Mouse (Mus musculus) cerebellum, adult 11 months (tissue): ENCODE measurements around the gene Kif2c.
"Not testable (repeated sequence)": the region's sequence is repeated elsewhere in the genome, so short reads cannot be mapped to it uniquely, and the experiment has no call there.

Experiments used
- DNase-seq: peaks from one replicate; pipeline ENCODE4 v3.0.0; 2022

The Kif2c gene

GRCm38 (mm10) chr4:117182759-117183096 lies 289 bp upstream of the Kif2c start:
- DNase-seq: not testable (repeated sequence)

GRCm38 (mm10) chr4:117169936-117170335 lies 12.5 kb downstream of the Kif2c start:
- no peak for DNase-seq

GRCm38 (mm10) chr4:117161183-117161582 lies 21.3 kb downstream of the Kif2c start:
- no peak for DNase-seq

DNA sequence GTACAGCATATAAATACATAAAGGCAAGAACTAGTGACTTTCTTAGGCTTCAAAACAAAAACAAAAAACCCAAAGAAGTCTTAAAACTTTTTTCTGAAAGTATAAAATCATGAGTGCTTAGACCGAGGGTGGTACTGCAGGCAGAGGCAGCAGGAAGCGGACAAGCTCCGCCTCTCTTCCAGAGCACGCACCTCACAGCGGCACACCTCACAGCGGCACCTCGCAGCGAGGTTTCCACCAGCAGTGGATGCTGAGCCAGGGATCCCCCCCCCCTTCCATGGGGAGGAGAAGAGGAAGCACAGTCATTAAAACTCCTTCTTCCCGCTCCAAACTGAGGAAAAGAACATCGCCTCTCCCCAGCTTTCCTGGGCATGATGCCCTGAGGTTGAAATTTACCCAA lies 22.8 kb downstream of the Kif2c start:
- DNase-seq: no peak

- no peak for DNase-seq
Observed at GRCm38 (mm10) chr4:117156372-117156771, 26.1 kb downstream of the Kif2c start.

DNA sequence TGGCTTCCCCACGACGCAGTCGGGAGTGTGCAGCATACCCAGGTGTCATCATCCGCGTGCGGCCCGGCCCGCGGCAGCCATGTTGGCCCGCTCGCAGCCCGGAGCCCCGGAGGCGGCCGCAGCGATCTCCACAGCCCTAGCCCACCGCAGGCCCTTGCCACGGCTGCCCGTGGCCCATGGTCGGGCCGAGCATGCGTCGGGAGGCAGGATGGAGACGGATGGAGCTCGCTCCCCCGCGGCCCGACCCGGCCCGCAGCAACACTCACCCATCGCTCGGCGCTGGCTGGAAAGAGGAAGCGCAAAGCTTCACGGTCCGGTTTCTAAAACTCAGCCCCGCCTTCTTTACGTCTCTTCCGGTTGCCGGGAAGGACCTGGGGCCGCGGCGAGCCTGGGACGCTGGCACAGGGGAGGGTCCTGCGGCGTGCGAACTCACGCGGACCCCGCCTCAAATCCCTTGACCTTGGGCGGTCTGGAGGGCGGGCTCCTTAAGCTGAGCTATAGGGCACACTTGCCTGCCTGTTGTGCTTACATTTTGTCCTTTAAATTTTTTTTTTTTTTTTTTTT lies 26.6 kb downstream of the Kif2c start, which contains the start of gene Rps8:
Rps8 (minus strand) TSS at position 452 of the 564 bp plus-strand sequence.
- peak; percentile 81 for DNase-seq

DNA sequence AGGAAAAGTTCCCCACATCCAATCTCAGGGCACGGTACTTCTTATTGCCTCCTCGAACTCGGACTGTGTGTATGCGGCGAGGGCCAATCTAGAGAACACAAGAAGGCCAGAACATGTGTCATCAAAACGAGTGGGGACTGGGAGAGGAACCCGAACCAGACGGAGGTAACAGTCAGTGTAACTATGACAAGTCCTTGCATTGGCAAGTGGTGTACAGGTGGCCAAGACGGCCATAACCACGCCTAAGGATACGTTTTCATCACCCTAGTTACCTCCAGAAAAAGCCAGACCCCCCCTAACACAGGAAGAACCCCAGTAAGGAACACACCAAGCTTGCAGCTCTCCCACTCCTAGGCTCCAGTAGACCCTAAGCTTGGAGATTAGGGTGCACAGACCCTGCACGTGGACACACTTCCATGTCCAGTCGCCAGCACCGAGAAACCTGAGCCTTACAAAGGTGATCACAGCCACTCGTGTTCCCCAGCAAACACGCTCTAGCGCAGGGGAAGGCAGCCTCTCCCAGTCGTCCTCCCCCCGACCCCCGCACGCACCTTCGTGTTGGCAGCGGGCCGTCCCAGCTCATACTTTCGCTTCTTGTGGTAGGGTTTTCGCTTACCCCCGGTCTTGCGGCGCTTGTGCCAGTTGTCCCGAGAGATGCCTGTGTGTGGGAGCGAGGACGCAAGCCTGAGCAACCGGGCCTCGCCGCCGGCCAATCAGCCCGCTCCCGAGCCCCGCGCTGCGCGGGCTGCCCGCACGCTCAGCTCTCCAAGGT lies 27.2 kb downstream of the Kif2c start:
- no peak for DNase-seq

GRCm38 (mm10) chr4:117152714-117153113 lies 29.7 kb downstream of the Kif2c start:
- no peak for DNase-seq

DNA sequence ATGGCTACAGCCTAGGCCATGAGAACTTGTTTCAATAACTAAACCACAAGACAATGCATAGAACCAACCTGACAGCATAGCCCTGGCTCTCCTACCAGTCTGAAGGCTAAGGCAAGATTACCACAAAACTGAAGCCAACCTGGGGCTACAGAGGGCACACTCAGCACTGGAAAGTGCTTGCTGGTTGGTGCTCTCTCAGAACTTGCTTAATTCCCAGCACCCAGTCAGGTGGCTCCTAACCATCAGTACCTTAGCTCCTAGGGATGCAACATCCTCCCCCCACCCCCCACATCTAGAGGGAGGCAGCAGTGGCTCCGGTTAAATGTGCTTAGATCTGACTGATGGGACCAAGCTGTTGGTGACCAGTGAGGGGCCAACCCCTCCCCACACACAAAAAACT lies 31.0 kb downstream of the Kif2c start:
- DNase-seq: no peak

GRCm38 (mm10) chr4:117150212-117150733 lies 32.2 kb downstream of the Kif2c start:
- no peak for DNase-seq

- no peak for DNase-seq
Observed at GRCm38 (mm10) chr4:117149291-117150211, 32.9 kb downstream of the Kif2c start.

- no peak for DNase-seq
Observed at GRCm38 (mm10) chr4:117148815-117149214, 33.6 kb downstream of the Kif2c start.

GRCm38 (mm10) chr4:117148047-117148713 lies 34.3 kb downstream of the Kif2c start:
- no peak for DNase-seq

- DNase-seq: peak; percentile 76
Observed at GRCm38 (mm10) chr4:117146176-117146575, 36.3 kb downstream of the Kif2c start.

- DNase-seq: no peak
Observed at GRCm38 (mm10) chr4:117145248-117145647, 37.2 kb downstream of the Kif2c start.

GRCm38 (mm10) chr4:117143023-117143422 lies 39.4 kb downstream of the Kif2c start:
- DNase-seq: no peak

DNA sequence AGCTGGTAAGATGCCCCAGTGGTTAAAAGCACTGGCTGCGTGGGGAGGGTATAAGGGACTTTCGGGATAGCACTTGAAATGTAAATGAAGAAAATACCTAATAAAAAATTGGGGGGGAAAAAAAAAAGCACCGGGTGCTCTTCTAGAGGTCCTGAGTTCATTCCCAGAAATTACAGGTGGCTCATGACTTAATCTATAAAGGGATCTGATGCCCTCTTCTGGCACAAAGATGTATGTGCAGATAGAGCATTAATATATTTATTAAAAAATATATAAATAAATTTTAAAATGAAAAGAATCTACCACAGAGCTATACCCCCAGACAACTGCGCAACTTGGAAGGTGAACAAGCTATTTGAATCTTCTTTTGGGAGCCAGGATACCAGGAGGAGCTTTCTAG lies 41.8 kb downstream of the Kif2c start:
- no peak for DNase-seq

DNA sequence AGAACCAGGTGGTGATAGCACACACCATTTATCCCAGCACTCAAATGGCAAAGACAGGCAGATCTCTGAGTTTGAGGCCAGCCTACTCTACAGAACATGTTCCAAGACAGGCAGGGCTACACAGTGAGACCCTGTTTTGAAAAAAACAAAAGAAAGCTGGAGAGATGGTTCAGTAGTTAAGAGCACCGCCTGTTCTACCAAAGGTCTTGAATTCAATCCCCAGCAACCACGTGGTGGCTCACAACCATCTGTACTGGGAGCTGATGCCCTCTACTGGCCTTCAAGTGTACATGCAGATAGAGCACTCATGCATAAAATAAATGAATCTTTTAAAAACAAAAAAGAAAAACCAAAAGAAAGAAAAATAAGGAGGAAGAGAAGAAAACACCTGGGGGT lies 43.2 kb downstream of the Kif2c start:
- DNase-seq: no peak

- DNase-seq: no peak
Observed at GRCm38 (mm10) chr4:117138295-117139216, 43.9 kb downstream of the Kif2c start.

DNA sequence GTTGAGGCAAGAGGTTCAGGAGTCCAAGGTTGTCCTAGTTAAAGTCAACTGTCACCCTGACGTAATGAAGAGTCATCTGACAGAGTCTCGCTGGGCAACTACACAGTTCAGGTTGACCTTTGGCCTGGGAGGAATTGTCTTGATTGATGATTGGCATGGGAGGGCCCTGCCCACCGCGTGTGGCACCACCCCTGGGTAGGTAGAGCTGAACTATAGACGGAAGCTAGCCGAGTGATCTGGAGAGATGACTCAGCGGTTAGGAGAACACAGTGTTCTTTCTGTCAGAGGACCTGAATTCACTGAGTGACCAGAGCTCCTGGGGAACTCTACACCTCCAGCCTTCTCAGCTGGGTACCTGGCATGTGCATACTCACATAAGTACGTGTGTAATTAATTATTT lies 46.4 kb downstream of the Kif2c start:
- DNase-seq: no peak

GRCm38 (mm10) chr4:117134601-117134995 lies 47.8 kb downstream of the Kif2c start:
- no peak for DNase-seq
